Mouse (Mus musculus): ENCODE data around the gene Fam199x. TPM values are rescaled to one million over a fixed set of nuclear protein-coding genes. Genes with fewer than 3 reads are reported as not detected.

Fam199x gene
- polyA plus RNA-seq, 1 experiment from 2014 or later: 5.7 TPM

GRCm38 (mm10) chrX:137104531-137104930, 55.1 kb downstream of the Fam199x start:
- H3K36me3 ChIP-seq (ENCODE audit: insufficient read depth, low read length): no peaks in the 10 kb centered on the region
- no peak overlapping the region for H3K27ac ChIP-seq (ENCODE audit: low read length)
- peaks cover 13% of the 10 kb centered on the region for H3K27me3 ChIP-seq (replicated peaks; ENCODE audit: insufficient read depth, low read length)
- H3K4me1 ChIP-seq (ENCODE audit: insufficient read depth, low read depth, low read length): no peaks in the 10 kb centered on the region
- no peak overlapping the region for H3K4me3 ChIP-seq (ENCODE audit: low read depth, low read length)
- no peaks in the 10 kb centered on the region for H3K9me3 ChIP-seq (ENCODE audit: low read length)
- H3K4me2 ChIP-seq (replicated peaks; ENCODE audit: low read depth, low read length): no peak overlapping the region
- ATAC-seq: no peak
- TF ChIP-seq CTCF (IDR thresholded peaks at IDR 0.05): no peak
- TF ChIP-seq EP300 (IDR thresholded peaks at IDR 0.05): no peak
- WGBS: 16% methylated on average over 22 of the region's 25 CpGs
- no peak for DNase-seq (ENCODE audit: low spot score)
- no peak overlapping the region for H3K9ac ChIP-seq (replicated peaks; ENCODE audit: low read depth)

DNA sequence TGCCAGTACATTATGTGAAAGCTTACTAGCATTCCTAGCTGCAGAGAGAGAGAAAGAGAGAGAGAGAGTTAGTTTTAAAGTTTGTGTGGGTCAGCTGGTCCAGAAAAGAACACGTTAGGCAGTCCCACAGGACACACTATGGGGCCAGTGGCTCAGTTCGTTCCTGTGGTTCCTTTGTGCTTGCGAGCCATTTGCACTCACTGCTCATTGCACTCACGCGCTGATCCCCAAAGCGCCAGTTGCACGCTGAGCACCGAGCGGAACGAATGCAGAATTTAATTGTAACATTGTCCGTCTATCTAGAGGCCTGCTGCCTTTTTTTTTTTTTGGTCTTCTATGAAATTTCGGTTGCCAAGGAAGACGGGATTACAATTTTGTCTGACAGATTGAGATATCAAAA, 57.1 kb downstream of the Fam199x start:
- H3K4me1 ChIP-seq (ENCODE audit: insufficient read depth, low read depth, low read length): no peaks in the 10 kb centered on the region
- no peak overlapping the region for H3K4me2 ChIP-seq (replicated peaks; ENCODE audit: low read depth, low read length)
- no peak overlapping the region for H3K9ac ChIP-seq (replicated peaks; ENCODE audit: low read depth)
- no peaks in the 10 kb centered on the region for H3K9me3 ChIP-seq (ENCODE audit: low read length)
- TF ChIP-seq CTCF (IDR thresholded peaks at IDR 0.05): no peak
- no peak for TF ChIP-seq EP300 (IDR thresholded peaks at IDR 0.05)
- ATAC-seq (no peak), DNase-seq (ENCODE audit: low spot score) (no peak)
- WGBS: 9% methylated on average over 12 of the region's 13 CpGs
- H3K36me3 ChIP-seq (ENCODE audit: insufficient read depth, low read length): no peaks in the 10 kb centered on the region
- H3K27ac ChIP-seq (ENCODE audit: low read length): no peak overlapping the region
- H3K27me3 ChIP-seq (replicated peaks; ENCODE audit: insufficient read depth, low read length): peaks cover 13% of the 10 kb centered on the region
- no peak overlapping the region for H3K4me3 ChIP-seq (ENCODE audit: low read depth, low read length)

DNA sequence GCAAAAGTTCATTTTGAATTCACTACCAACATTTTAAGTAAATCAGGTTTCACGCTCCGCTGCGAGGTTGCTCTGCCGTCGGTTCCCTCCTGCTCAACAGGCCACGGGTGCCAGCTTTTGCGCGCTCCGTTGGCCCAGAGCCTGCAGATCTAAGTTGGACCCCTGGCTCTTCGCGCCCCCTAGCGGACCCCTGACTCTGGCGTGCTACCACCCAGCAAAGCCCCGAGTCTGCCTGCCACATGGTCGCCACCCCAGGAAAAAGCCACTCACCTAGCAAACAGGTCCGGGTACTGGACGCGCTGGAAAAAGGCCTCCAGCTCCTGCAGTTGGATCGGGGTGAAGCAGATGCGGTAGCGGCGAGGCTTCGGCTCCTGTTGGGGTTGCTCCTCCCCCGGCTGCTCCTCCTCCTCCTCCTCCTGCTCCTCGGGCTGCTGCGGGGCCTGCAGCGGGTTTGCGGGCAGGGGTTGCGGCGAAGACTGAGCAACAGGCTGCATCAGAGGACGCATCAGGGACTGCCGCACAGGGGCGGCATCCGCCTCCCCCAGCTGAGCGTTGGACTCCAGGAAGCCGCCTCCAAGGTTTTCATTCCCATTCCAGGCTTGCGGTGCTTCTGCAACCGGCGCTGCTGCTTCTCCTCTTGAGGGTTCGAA, 68.8 kb downstream of the Fam199x start:
- Histone ChIP-seq H3K27ac (ENCODE audit: low read length) (no peak overlapping the region), H3K4me3 (ENCODE audit: low read depth, low read length) (no peak overlapping the region), H3K4me2 (replicated peaks; ENCODE audit: low read depth, low read length) (no peak overlapping the region), H3K36me3 (ENCODE audit: insufficient read depth, low read length) (no peaks in the 10 kb centered on the region), H3K9me3 (ENCODE audit: low read length) (no peaks in the 10 kb centered on the region), H3K9ac (replicated peaks; ENCODE audit: low read depth) (no peak overlapping the region), H3K4me1 (ENCODE audit: insufficient read depth, low read depth, low read length) (no peaks in the 10 kb centered on the region), H3K27me3 (replicated peaks; ENCODE audit: insufficient read depth, low read length) (peaks cover 22% of the 10 kb centered on the region)
- ATAC-seq (no peak), DNase-seq (ENCODE audit: low spot score) (no peak)
- peak; percentile 47 for TF ChIP-seq CTCF (IDR thresholded peaks at IDR 0.05)
- TF ChIP-seq EP300 (IDR thresholded peaks at IDR 0.05): no peak
- WGBS: 18% methylated on average over 40 of the region's 40 CpGs

GRCm38 (mm10) chrX:137119675-137120423, 70.5 kb downstream of the Fam199x start:
- Histone ChIP-seq H3K4me2 (replicated peaks; ENCODE audit: low read depth, low read length) (peak overlapping the region; percentile 44), H3K4me1 (ENCODE audit: insufficient read depth, low read depth, low read length) (no peaks in the 10 kb centered on the region), H3K27me3 (replicated peaks; ENCODE audit: insufficient read depth, low read length) (peaks cover 27% of the 10 kb centered on the region), H3K9me3 (ENCODE audit: low read length) (no peaks in the 10 kb centered on the region), H3K9ac (replicated peaks; ENCODE audit: low read depth) (no peak overlapping the region), H3K4me3 (ENCODE audit: low read depth, low read length) (peak overlapping the region; percentile 27), H3K36me3 (ENCODE audit: insufficient read depth, low read length) (no peaks in the 10 kb centered on the region), H3K27ac (ENCODE audit: low read length) (no peak overlapping the region)
- WGBS: 16% methylated on average over 43 of the region's 52 CpGs
- no peak for DNase-seq (ENCODE audit: low spot score)
- TF ChIP-seq EP300 (IDR thresholded peaks at IDR 0.05): no peak
- TF ChIP-seq CTCF (IDR thresholded peaks at IDR 0.05): no peak
- ATAC-seq: peak; percentile 25; the same call in 1 of the 2 replicates

- Histone ChIP-seq H3K9me3 (ENCODE audit: low read length) (no peaks in the 10 kb centered on the region), H3K9ac (replicated peaks; ENCODE audit: low read depth) (no peak within 1 kb of the TSS), H3K36me3 (ENCODE audit: insufficient read depth, low read length) (no peaks in the 10 kb centered on the region), H3K27ac (ENCODE audit: low read length) (no peak within 1 kb of the TSS), H3K4me1 (ENCODE audit: insufficient read depth, low read depth, low read length) (no peaks in the 10 kb centered on the region), H3K4me2 (replicated peaks; ENCODE audit: low read depth, low read length) (peak within 1 kb of the TSS; percentile 14; the same call in 1 of the 2 replicates), H3K27me3 (replicated peaks; ENCODE audit: insufficient read depth, low read length) (peaks cover 27% of the 10 kb centered on the region), H3K4me3 (ENCODE audit: low read depth, low read length) (no peak within 1 kb of the TSS)
- ATAC-seq (no peak), DNase-seq (ENCODE audit: low spot score) (no peak)
- 14% methylated on average over 19 of the region's 21 CpGs for WGBS
- no peak for TF ChIP-seq EP300 (IDR thresholded peaks at IDR 0.05)
- no peak for TF ChIP-seq CTCF (IDR thresholded peaks at IDR 0.05)
Measured at GRCm38 (mm10) chrX:137121718-137122117, 72.3 kb downstream of the Fam199x start, which contains the start of gene Esx1. TSS of gene Esx1 (minus strand) at chrX:137122083.

GRCm38 (mm10) chrX:137127542-137127941, 78.1 kb downstream of the Fam199x start:
- Histone ChIP-seq H3K4me3 (ENCODE audit: low read depth, low read length) (no peak overlapping the region), H3K9me3 (ENCODE audit: low read length) (no peaks in the 10 kb centered on the region), H3K27ac (ENCODE audit: low read length) (no peak overlapping the region), H3K4me2 (replicated peaks; ENCODE audit: low read depth, low read length) (no peak overlapping the region), H3K4me1 (ENCODE audit: insufficient read depth, low read depth, low read length) (no peaks in the 10 kb centered on the region), H3K36me3 (ENCODE audit: insufficient read depth, low read length) (no peaks in the 10 kb centered on the region), H3K9ac (replicated peaks; ENCODE audit: low read depth) (no peak overlapping the region), H3K27me3 (replicated peaks; ENCODE audit: insufficient read depth, low read length) (peaks cover 4% of the 10 kb centered on the region)
- WGBS: 12% methylated on average over 17 of the region's 17 CpGs
- no peak for ATAC-seq
- TF ChIP-seq EP300 (IDR thresholded peaks at IDR 0.05): no peak
- no peak for TF ChIP-seq CTCF (IDR thresholded peaks at IDR 0.05)
- no peak for DNase-seq (ENCODE audit: low spot score)

Other genes starting within 250 kb of the Fam199x start
- 0.84 and 1.6 TPM in 2 replicates for gene Plp1, start 226.9 kb upstream of the Fam199x start, polyA plus RNA-seq (2015; fragmentation: Nextera tagmentation; extraction: Ambion mirVana)
- 0.02 and 0.04 TPM in 2 replicates for gene Rab9b, start 180.8 kb upstream of the Fam199x start, polyA plus RNA-seq (2015; fragmentation: Nextera tagmentation; extraction: Ambion mirVana)
- not detected in 2 replicates for gene H2bfm, start 122.3 kb upstream of the Fam199x start, polyA plus RNA-seq (2015; fragmentation: Nextera tagmentation; extraction: Ambion mirVana)
- 15.2 and 19.8 TPM in 2 replicates for gene Tmsb15b2, start 74.1 kb upstream of the Fam199x start, polyA plus RNA-seq (2015; fragmentation: Nextera tagmentation; extraction: Ambion mirVana)
- gene Tmsb15l, start 72.7 kb upstream of the Fam199x start, polyA plus RNA-seq (2015; fragmentation: Nextera tagmentation; extraction: Ambion mirVana): 0.95 TPM in 1 of 2 replicates, not detected in the other
- 12.8 and 15.3 TPM in 2 replicates for gene Tmsb15b1, start 72.7 kb upstream of the Fam199x start, polyA plus RNA-seq (2015; fragmentation: Nextera tagmentation; extraction: Ambion mirVana)
- gene Zcchc18, start 56.4 kb upstream of the Fam199x start, polyA plus RNA-seq (2015; fragmentation: Nextera tagmentation; extraction: Ambion mirVana): 0.88 and 1.5 TPM in 2 replicates
- gene Slc25a53, start 11.3 kb upstream of the Fam199x start, polyA plus RNA-seq (2015; fragmentation: Nextera tagmentation; extraction: Ambion mirVana): 8.5 and 9.0 TPM in 2 replicates
- not detected in 2 replicates for gene Esx1, start 72.5 kb downstream of the Fam199x start, polyA plus RNA-seq (2015; fragmentation: Nextera tagmentation; extraction: Ambion mirVana)